Mouse (Mus musculus) left cerebral cortex, postnatal 25 days (tissue): ENCODE measurements around the gene Comt. TPM values are rescaled to one million over a fixed set of nuclear protein-coding genes. Genes with fewer than 3 reads are reported as not detected.

Experiments
- DNase-seq, 2 experiments: peaks; one replicate each; pipeline ENCODE4 v3.0.0; 2022; ENCODE audit warnings: low spot score in 2 of 2, mixed read lengths in 1 of 2
- intact Hi-C: fragments of 180-260 bp; cut with DNase I; formaldehyde crosslinking; loops from one replicate; pipeline ENCODE4 v1.15.1; 2025
- total RNA-seq, 2 experiments: library from RNA; stranded (reverse); gene quantifications; 2 replicates each; pipeline ENCODE4 v1.2.3; 2021

Comt gene
- total RNA-seq, 2 experiments from 2014 or later, result 91.5 to 92.9 TPM

DNA sequence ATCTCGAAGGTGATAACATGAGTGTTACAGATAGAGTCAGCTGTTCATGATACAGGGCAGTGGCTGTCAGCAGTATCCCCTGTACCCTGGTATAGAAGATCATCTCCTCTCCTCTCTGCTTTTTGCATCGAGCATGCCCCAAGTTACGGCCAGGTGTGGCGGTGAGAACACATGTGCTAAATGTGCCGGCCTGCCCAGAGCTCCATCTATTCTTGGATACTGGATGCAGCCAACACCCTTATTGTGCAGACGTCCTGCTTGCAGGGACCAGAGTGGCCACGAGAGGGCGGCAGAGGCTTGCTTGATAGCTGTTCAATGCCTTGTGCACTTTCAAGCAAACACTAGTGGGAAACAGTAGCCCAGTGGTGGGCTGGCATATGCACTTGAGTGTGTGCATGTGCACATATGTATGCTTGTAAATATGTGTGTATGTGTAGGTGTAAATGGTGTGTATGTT lies 16.8 kb upstream of the Comt start:
- DNase-seq, result peak; percentile 98
- intact Hi-C loops, result loop anchor here (1.0 to 5.0 kb wide), 2 partner anchors 174 to 354 kb away; no protein-coding TSS in a partner anchor

DNA sequence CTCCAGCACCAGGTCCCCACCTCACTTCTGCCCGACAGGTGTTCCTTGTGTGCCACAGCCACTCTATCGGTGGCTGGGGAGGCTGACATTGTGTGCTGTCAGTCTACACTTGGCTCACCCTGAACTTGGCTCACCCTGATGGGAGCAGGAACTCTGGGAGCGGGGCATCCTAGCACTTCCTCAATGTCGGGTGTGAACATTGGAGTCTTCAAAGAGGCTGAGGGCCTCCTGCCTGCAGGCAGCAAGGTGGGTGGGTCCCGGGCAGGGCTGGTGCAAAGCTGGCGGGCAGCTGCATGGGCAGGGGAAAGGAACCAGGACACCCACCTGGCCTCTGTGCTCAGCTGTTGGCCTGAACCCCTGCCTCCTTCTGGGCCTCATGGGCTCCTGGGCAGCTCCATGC lies 9.5 kb upstream of the Comt start:
- no peak for DNase-seq
- intact Hi-C loops, result no loop called here

- intact Hi-C loops, result no loop called here
- no peak for DNase-seq
Observed at GRCm38 (mm10) chr16:18433341-18433920, 6.8 kb upstream of the Comt start.

GRCm38 (mm10) chr16:18430641-18431212 lies 4.1 kb upstream of the Comt start:
- intact Hi-C loops, result no loop called here
- no peak for DNase-seq

DNA sequence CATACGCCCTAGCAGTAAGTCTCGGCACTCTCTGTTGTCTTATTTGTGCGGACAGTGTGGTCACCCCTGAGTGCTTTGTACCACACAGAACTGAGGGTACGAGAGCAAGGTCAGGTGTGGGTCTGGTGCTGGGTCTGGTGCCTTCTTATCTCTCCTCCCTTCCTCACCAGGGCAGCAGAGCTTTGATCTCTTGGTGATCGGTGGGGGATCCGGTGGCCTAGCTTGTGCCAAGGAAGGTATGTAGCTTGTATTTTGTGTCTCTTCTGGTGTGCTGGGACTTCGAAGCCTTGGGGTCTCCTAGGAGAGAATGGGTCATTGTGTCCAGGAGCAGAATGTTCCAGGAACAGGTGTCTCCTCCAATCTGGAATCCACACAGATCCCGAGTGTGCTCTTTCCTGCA lies 3.0 kb upstream of the Comt start:
- intact Hi-C loops, result no loop called here
- DNase-seq, result no peak

DNA sequence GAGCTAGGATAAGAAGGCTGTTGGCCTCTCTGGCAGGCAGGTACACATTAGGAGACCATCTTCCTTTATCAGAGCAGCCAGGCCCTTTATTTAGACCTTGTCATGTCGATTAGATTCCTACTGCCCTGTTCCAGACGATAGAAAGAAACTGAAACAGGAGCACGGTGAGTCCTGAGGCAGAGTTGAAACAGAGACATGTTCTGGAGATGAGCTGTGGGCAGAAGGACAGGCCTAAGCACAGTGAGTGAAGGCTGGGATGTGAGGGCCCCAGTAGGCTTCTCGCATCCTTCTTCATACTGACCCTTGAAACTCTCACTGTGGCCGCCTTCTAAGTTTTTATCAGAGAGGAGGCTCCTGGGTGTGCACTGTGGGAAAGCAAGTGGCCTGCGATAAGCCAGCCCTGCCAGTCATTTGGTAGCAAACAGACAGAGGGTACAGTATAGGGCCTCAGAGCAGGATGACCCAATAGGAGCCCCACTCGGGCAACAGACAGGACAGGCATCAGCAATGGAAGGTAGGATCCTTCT lies 1.9 kb upstream of the Comt start:
- intact Hi-C loops, result no loop called here
- no peak for DNase-seq

DNA sequence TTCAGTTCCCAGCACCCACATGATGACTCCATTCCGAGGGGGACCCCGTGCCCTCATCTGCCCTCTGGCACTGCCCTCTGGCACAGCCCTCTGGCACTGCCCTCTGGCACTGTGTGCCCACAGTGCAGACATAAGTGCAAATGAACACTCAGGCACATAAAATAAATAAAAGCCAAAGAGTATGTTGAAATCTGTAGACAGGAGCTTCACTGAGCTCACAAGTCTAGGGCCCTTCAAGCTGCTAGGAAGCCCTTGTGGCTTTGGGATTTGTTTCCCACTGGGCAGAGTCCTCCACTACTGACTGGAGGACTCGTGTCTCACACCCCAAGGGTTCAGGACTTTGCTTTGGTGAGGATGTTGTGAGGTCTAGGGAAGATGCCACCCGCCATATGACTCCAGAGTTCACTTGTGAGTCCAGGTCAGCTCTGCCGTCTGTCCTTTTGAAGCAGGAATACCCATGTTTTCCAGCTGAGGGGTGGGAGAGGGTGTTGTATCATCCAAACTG lies 1.4 kb upstream of the Comt start:
- intact Hi-C loops, result no loop called here
- no peak for DNase-seq

- intact Hi-C loops, result loop anchor here (1.0 kb wide), 1 partner anchor 81 kb away; no protein-coding TSS in a partner anchor
- DNase-seq, result peak; percentile 73 to 77
Observed at GRCm38 (mm10) chr16:18426215-18426791, 349 bp downstream of the Comt start, which contains the start of gene Txnrd2. Gene Txnrd2, plus strand, starts transcription at chr16:18426384.

GRCm38 (mm10) chr16:18425475-18426214 lies 1.0 kb downstream of the Comt start:
- intact Hi-C loops, result loop anchor here (1.0 kb wide), 1 partner anchor 80 kb away; no protein-coding TSS in a partner anchor
- no peak for DNase-seq

- intact Hi-C loops, result no loop called here
- DNase-seq, result peak in 1 of 2 experiments; percentile 44
Observed at GRCm38 (mm10) chr16:18424364-18425045, 2.1 kb downstream of the Comt start.

- intact Hi-C loops, result no loop called here
- no peak for DNase-seq
Observed at GRCm38 (mm10) chr16:18423915-18424265, 2.8 kb downstream of the Comt start.

DNA sequence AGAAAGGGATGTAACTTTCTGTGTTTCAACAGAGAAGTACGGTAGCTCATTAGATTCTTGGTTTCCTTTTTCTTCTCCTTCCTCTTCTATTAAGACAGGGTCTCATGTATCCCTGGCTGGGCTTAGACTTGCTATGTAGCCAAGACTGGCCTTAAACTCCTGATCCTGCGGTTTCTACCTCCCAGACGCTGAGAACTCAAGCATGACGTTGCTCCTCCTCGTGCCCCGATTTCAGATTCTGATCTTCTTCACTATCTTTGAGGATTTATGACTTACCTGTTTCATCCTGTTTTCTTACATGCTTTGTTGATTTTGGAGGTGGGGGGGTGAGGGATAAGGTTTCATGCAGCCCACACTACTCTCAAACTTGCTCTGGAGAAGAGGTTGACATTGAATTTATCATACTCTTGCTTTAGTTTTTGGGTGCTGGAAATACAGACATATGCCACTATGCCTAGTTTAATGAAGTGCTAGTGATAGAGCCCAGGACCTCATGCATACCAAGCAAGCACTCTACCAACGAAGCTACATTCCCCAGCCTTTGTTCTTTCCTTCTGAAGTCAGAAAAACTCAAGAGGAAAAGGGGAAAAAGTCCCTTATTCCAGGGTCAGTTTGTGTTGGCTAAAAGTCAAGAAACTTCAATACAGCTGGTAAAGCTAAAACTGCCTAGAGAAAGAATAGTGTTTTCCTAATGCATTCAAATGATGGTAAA lies 3.3 kb downstream of the Comt start:
- intact Hi-C loops, result no loop called here
- no peak for DNase-seq

DNA sequence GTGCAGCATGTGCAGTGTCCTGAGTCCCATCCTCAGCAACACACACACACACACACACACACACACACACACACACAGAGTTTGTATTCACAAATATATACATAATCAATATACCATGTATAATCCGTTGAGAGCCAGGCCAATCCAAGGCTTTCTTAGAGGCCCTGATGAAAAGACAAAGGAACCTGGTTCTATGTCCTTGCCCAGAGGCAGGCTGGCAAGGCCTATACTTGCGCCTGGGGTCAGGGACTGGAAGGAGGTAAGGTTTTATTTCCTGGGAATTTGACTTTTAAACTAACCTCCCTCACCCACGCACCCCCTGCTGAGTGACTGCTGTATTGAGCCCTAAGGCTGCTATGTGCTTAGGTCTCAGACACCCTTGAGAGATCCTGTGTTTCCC lies 6.1 kb downstream of the Comt start:
- intact Hi-C loops, result no loop called here
- no peak for DNase-seq

- no peak for DNase-seq
- intact Hi-C loops, result no loop called here
Observed at GRCm38 (mm10) chr16:18419603-18420026, 7.0 kb downstream of the Comt start.

GRCm38 (mm10) chr16:18418756-18419602 lies 7.7 kb downstream of the Comt start:
- intact Hi-C loops, result no loop called here
- DNase-seq, result no peak

DNA sequence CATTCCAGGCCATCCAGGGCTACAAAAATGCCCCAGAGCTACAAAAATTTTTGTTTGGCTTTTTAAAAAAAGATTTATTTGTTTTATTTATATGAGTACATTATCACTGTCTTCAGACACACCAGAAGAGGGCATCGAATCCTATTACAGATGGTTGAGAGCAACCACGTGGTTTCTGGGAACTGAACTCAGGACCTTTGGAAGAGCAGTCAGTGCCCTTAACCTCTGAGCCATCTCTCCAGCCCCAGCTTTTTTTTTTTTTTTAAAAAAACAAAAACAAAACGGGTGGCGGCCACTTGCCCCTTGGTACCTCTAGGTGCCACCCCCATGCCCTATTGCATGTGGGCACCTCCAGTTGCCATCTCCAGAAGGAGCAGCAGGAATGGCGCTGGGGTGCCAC lies 9.2 kb downstream of the Comt start:
- no peak for DNase-seq
- intact Hi-C loops, result no loop called here

GRCm38 (mm10) chr16:18416837-18417236 lies 9.8 kb downstream of the Comt start:
- peak in 1 of 2 experiments; percentile 45 for DNase-seq
- intact Hi-C loops, result no loop called here
